Mouse (Mus musculus) ES-Bruce4 (cell line): ENCODE results near the gene Rasa3. TPM values are rescaled to one million over a fixed set of nuclear protein-coding genes. Genes with fewer than 3 reads are reported as not detected.

Experiments
- H3K27ac ChIP-seq: 2 replicates; pipeline ENCODE4 v1.5.1; 2012; ENCODE audit warnings: low read length, inconsistent platforms; ENCODE audit not compliant: insufficient read depth
- H3K27me3 ChIP-seq: 2 replicates; pipeline ENCODE4 v1.6.1; 2012; ENCODE audit warnings: mild to moderate bottlenecking, low read length, inconsistent platforms; ENCODE audit not compliant: control insufficient read depth, poor library complexity, insufficient read depth, severe bottlenecking
- H3K36me3 ChIP-seq: 2 replicates; pipeline ENCODE4 v1.6.1; 2012; ENCODE audit warnings: inconsistent platforms, mild to moderate bottlenecking, low read length, moderate library complexity; ENCODE audit not compliant: control insufficient read depth, poor library complexity, insufficient read depth, severe bottlenecking
- H3K4me1 ChIP-seq: one replicate; pipeline ENCODE4 v1.8.1; 2011; ENCODE audit warnings: low read length; ENCODE audit not compliant: control insufficient read depth, insufficient read depth
- H3K4me3 ChIP-seq: 2 replicates; pipeline ENCODE4 v1.5.1; 2011; ENCODE audit warnings: low read depth, mild to moderate bottlenecking, low read length
- H3K9ac ChIP-seq: 2 replicates; pipeline ENCODE4 v1.6.1; 2012; ENCODE audit warnings: low read depth, mild to moderate bottlenecking, inconsistent platforms; ENCODE audit not compliant: poor library complexity, severe bottlenecking
- H3K9me3 ChIP-seq: replicated peaks from 2 replicates; pipeline ENCODE4 v1.6.1; 2012; ENCODE audit warnings: mild to moderate bottlenecking, low read length, inconsistent platforms; ENCODE audit not compliant: control insufficient read depth, poor library complexity, insufficient read depth, severe bottlenecking
- CTCF ChIP-seq: IDR thresholded peaks from one replicate; pipeline ENCODE4 v1.8.1; 2011; ENCODE audit warnings: low read depth, low read length
- EP300 ChIP-seq: IDR thresholded peaks from 2 replicates; pipeline ENCODE4 v1.6.1; 2011; ENCODE audit warnings: low read depth, low read length; ENCODE audit not compliant: insufficient read depth
- POLR2A ChIP-seq: IDR thresholded peaks from one replicate; pipeline ENCODE4 v1.8.1; 2011; ENCODE audit warnings: low read length; ENCODE audit not compliant: insufficient read depth
- polyA plus RNA-seq: library from polyadenylated mRNA; stranded (reverse); fragments of >200 nt; gene quantifications from 2 replicates; pipeline ENCODE4 v1.2.4, GENCODE M21; 2011; ENCODE audit warnings: low read depth; ENCODE audit not compliant: missing spikeins, insufficient read depth, insufficient read length

Gene Rasa3
- polyA plus RNA-seq, 1 experiment: 14.5 TPM

DNA sequence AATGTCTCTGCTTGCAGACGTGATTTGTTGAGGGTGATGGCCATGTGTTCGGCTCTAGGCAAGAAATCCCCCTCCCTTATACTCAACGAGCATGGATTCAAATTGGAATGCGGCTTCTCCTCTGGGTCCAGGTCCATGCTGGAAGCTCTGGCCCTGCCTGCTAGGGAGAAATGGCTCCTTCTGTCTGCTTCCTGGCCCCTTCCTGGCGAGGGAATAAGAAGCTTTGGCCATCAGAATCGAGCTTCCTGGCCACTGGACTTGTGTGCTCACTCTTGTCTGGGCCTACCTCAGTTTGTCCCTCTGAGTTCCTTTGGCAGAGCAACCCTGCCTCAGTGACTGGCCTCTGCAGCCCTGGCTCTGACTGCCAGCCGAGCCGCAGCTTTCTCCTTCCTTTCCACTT lies 19.8 kb upstream of the Rasa3 start:
- no peak overlapping the region for H3K4me3 ChIP-seq
- H3K36me3 ChIP-seq: no peaks in the 10 kb centered on the region
- no peaks in the 10 kb centered on the region for H3K27me3 ChIP-seq
- TF ChIP-seq CTCF (no peak), POLR2A (no peak), EP300 (no peak)
- H3K27ac ChIP-seq: no peak overlapping the region
- no peaks in the 10 kb centered on the region for H3K4me1 ChIP-seq
- H3K9me3 ChIP-seq: no peaks in the 10 kb centered on the region
- H3K9ac ChIP-seq: no peak overlapping the region

DNA sequence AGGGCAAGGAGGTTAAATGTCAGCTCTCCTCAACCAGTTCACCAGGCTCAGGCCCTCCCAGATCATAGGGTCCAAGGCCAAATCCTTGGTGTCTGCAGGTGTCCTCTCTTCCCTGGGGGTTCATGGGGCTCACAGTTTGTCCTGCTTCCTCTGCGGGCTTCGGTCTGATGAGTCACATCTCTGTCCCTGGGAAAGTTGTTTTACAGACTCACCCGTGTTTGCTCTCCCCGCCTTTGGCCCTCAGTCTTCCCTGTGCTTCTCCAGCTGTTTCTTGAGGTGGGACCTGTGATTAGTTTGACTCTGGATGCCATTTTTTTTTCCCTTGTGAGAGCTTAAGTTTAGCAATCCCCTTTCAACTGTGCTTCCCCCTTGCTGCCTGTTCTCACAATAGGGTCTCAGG lies 18.8 kb upstream of the Rasa3 start:
- TF ChIP-seq CTCF: no peak
- no peak for TF ChIP-seq EP300
- no peak for TF ChIP-seq POLR2A
- no peaks in the 10 kb centered on the region for H3K4me1 ChIP-seq
- H3K27me3 ChIP-seq: no peaks in the 10 kb centered on the region
- no peaks in the 10 kb centered on the region for H3K36me3 ChIP-seq
- H3K4me3 ChIP-seq: no peak overlapping the region
- H3K9me3 ChIP-seq: no peaks in the 10 kb centered on the region
- H3K9ac ChIP-seq: no peak overlapping the region
- no peak overlapping the region for H3K27ac ChIP-seq

DNA sequence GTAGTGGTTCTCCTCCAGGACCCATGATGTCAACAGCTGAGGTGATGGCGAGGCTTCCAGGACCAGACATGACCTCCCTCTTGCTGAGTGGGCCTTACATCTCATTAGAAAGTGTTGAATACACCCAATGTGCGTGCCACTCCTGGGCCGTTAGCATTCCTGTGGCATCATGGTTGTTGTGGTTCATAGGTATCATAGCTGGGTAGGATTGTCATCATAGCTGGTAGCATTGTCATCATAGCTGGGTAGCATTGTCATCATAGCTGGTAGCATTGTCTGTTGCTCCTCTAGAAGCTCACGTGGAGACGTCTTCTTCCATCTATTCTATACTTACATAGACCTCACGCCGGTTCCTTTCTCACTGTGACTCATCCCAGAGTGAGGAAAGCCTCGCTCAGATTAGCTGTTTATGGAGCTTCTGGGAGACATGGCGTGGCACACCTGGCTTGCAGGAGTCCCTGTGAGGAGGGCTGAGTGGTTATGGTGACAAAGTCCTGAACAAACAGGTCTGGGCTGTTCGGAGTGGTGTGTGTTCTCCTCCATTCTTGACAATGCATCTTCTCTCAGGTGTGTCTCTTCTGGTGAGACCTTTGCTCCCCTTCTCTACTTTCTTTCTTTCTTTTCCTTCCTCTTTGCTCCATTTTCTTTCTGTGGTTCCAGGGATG lies 17.9 kb upstream of the Rasa3 start:
- Histone ChIP-seq H3K27me3 (no peaks in the 10 kb centered on the region), H3K36me3 (no peaks in the 10 kb centered on the region), H3K9me3 (no peaks in the 10 kb centered on the region), H3K4me3 (no peak overlapping the region), H3K4me1 (no peaks in the 10 kb centered on the region), H3K27ac (no peak overlapping the region), H3K9ac (no peak overlapping the region)
- no peak for TF ChIP-seq POLR2A
- TF ChIP-seq EP300: no peak
- TF ChIP-seq CTCF: no peak

DNA sequence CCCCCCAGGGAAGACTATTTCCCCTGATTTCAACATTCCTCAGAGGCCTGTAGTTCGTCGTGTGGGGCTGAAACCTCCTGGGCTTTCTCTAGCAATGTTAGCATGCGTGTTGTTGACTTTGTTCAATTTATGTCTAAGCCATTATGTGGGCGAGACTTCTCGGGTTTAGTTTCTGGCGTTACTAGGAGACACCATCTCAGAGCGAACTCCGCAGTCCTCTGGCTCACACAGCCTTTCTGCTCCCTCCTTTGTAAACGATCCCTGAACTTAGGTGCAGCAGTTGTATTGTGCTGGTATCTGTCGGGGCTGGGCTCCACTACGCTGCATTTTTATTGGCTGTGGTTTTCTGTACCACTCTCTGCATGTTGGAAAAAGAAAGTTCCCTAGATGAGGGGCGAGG lies 17.3 kb upstream of the Rasa3 start:
- no peaks in the 10 kb centered on the region for H3K36me3 ChIP-seq
- H3K27me3 ChIP-seq: no peaks in the 10 kb centered on the region
- no peaks in the 10 kb centered on the region for H3K9me3 ChIP-seq
- TF ChIP-seq POLR2A (no peak), EP300 (no peak), CTCF (no peak)
- H3K27ac ChIP-seq: no peak overlapping the region
- H3K9ac ChIP-seq: no peak overlapping the region
- H3K4me1 ChIP-seq: no peaks in the 10 kb centered on the region
- no peak overlapping the region for H3K4me3 ChIP-seq

DNA sequence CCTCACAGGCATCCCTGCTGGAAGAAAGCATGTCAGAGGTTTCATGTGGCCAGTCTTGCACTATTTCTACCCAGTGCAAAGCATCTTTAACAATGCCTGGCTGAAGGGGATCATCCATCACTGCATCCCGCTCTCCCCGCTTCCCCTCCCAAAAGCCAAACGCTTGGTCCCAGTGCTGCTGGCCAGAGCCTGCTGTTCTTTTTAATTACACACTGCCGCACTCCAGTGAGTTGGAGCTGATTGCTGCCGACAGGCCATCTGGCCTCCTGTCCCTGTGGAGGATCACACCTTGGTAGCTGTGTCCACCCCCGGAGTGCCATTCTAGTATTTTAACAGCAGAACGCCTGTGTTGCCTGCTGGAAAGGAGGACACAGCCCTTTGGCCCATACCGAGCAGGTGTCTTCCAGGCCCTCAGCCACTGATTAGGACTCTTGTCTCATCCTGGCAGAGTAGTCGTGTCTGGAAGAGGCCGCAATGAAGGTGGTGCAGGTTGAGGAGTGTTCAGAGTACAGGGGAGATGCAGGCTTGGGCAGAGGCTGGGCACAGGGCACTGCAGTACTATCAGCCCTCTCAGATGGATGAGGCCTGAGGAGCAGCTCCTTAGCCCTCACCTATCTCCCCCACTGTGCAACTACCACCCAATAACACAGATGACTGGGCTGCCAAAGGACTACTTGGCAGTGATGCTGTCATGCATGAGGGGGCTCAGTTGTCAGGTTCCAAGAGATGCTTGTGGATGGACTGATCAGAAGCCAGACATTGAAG lies 15.1 kb upstream of the Rasa3 start:
- H3K27ac ChIP-seq: no peak overlapping the region
- H3K27me3 ChIP-seq: no peaks in the 10 kb centered on the region
- no peak for TF ChIP-seq CTCF
- TF ChIP-seq EP300: no peak
- TF ChIP-seq POLR2A: no peak
- no peak overlapping the region for H3K4me3 ChIP-seq
- no peaks in the 10 kb centered on the region for H3K4me1 ChIP-seq
- H3K9me3 ChIP-seq: no peaks in the 10 kb centered on the region
- no peaks in the 10 kb centered on the region for H3K36me3 ChIP-seq
- H3K9ac ChIP-seq: no peak overlapping the region

DNA sequence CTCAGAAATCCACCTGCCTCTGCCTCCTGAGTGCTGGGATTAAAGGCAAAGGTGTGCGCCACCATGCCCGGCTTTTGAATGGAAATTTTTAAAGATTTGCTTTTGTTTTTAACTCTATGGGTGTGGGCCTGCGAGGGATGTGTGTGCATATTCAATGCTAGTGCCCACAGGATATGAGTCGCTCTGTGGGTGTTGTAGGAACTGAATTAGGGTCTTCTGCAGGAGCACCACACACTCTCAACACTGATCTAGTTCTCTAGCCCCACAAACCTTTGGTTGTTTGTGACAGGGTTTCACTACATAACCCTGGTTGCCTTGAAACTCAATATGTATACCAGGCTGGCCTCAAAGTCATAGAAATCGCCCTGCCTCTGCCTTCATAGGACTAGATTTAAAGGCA lies 11.9 kb upstream of the Rasa3 start:
- no peaks in the 10 kb centered on the region for H3K36me3 ChIP-seq
- H3K4me1 ChIP-seq: no peaks in the 10 kb centered on the region
- H3K27ac ChIP-seq: no peak overlapping the region
- H3K9ac ChIP-seq: no peak overlapping the region
- no peaks in the 10 kb centered on the region for H3K27me3 ChIP-seq
- TF ChIP-seq CTCF: no peak
- no peak for TF ChIP-seq POLR2A
- no peak for TF ChIP-seq EP300
- H3K9me3 ChIP-seq: no peaks in the 10 kb centered on the region
- no peak overlapping the region for H3K4me3 ChIP-seq
